15 mouse cellular contexts compared by ENCODE assay signal in genomic region chr12:33015103-33015502, GRCm38 (mm10).
DNase-seq lines count a peak whose midpoint lies in the region; ATAC-seq and TF ChIP-seq lines count a peak whose summit lies in the region.
"Had no signal": no experiment of that assay in that cellular context is flagged by ENCODE, and none has a peak within 500 bp of the region (broad histone marks: within the 10 kb centered on the region; RNA-seq: fewer than 3 reads in every experiment).

No protein-coding gene starts in this region.

- no peaks in the 10 kb centered on the region for H3K36me3 ChIP-seq in kidney, embryonic 15.5 days
- H3K36me3 ChIP-seq in kidney, adult 2 months (ENCODE audit: control insufficient read depth, insufficient read depth, low read length), result no peaks in the 10 kb centered on the region

- H3K9me3 ChIP-seq in kidney, embryonic 15.5 days (replicated peaks), result no peaks in the 10 kb centered on the region

- H3K4me2 ChIP-seq in kidney, embryonic 15.5 days, result no peak overlapping the region

- TF ChIP-seq CTCF in kidney, adult 2 months (conservative IDR thresholded peaks at IDR 0.05; ENCODE audit: insufficient read depth, insufficient read length, low read depth, low read length), result no peak

- 70% methylated on average over 1 of the region's 1 CpGs for WGBS in kidney, embryonic 15.5 days
- WGBS in kidney, adult 2 months, result 44% methylated on average over 1 of the region's 1 CpGs

- H3K4me3 ChIP-seq in kidney, embryonic 15.5 days (replicated peaks), result no peak overlapping the region
- no peak overlapping the region for H3K4me3 ChIP-seq in kidney, adult 2 months (ENCODE audit: insufficient read depth, low read depth, low read length)
- H3K4me3 ChIP-seq: gastrocnemius, adult 2 months had no signal

- H3K27ac ChIP-seq in kidney, embryonic 15.5 days, result no peak overlapping the region
- no peak overlapping the region for H3K27ac ChIP-seq in kidney, adult 2 months (ENCODE audit: insufficient read depth, low read depth, low read length)
- H3K27ac ChIP-seq: gastrocnemius, adult 2 months had no signal

- H3K4me1 ChIP-seq in kidney, embryonic 15.5 days, result no peaks in the 10 kb centered on the region
- H3K4me1 ChIP-seq in kidney, adult 2 months (ENCODE audit: control insufficient read depth, insufficient read depth, low read length), result no peaks in the 10 kb centered on the region

- H3K27me3 ChIP-seq in kidney, embryonic 15.5 days, result no peaks in the 10 kb centered on the region
- H3K27me3 ChIP-seq in kidney, adult 2 months (replicated peaks; ENCODE audit: control insufficient read depth, insufficient read depth, low read length), result no peaks in the 10 kb centered on the region
- H3K27me3 ChIP-seq: CH12.LX had no signal

- TF ChIP-seq POLR2A in kidney, adult 2 months (IDR thresholded peaks at IDR 0.05; ENCODE audit: low read depth, low read length), result no peak

- DNase-seq in adrenal gland, postnatal 14 days, result peak; percentile 37
- no peak for DNase-seq in adrenal gland, postnatal 36 days
- DNase-seq in kidney, adult 11 months, result peak; percentile 74
- DNase-seq in kidney, adult 2 months, result peak; percentile 86
- DNase-seq in kidney, postnatal 4 days, result peak; percentile 39 to 67
- DNase-seq in adipocyte (ENCODE audit: low spot score), result no peak
- DNase-seq in spleen, adult 18-20 months, result no peak
- DNase-seq: adrenal gland, postnatal 25 days; gastrocnemius, adult 2 months; heart, adult 18-20 months; lung, adult 18-20 months; lung, postnatal 4 days; thymus, postnatal 4 days had no signal

- ATAC-seq in kidney, embryonic 15.5 days (replicated peaks; ENCODE audit: low FRiP score), result no peak

- no peak overlapping the region for H3K9ac ChIP-seq in kidney, embryonic 15.5 days

Comparison
In these comparisons a context has a peak if more than half of its experiments do, and no peak if none do; other contexts are left out.
1. DNase-seq: peak in adrenal gland, postnatal 14 days (single experiment), kidney, adult 11 months (single experiment), kidney, adult 2 months (single experiment) and kidney, postnatal 4 days (2 of 2); none in adrenal gland, postnatal 36 days (0 of 2), adipocyte (single experiment) and spleen, adult 18-20 months (0 of 2).